Mouse (Mus musculus) MEL (cell line): Measurements from ENCODE around the gene Tpcn2.

Experiments
- CTCF ChIP-seq, 3 experiments: IDR thresholded peaks in 2 of 3; conservative IDR thresholded peaks in 1 of 3; 2 replicates each; pipeline ENCODE4 v1.5.1; 2011 to 2012; ENCODE audit warnings: low read length in 3 of 3, low read depth in 2 of 3, mild to moderate bottlenecking in 2 of 3, improper control_type of control experiment in 1 of 3, inconsistent platforms in 1 of 3, mixed read lengths in 1 of 3, moderate library complexity in 1 of 3; ENCODE audit not compliant: control insufficient read depth in 1 of 3, insufficient read depth in 1 of 3, poor library complexity in 1 of 3, severe bottlenecking in 1 of 3
- MAX ChIP-seq: IDR thresholded peaks from 2 replicates; pipeline ENCODE4 v1.6.1; 2011; ENCODE audit warnings: low read length, improper control_type of control experiment
- TAL1 ChIP-seq: IDR thresholded peaks from 2 replicates; pipeline ENCODE4 v1.6.1; 2012; ENCODE audit warnings: mild to moderate bottlenecking, inconsistent platforms, low read length, moderate library complexity, mixed read lengths
- TCF12 ChIP-seq: IDR thresholded peaks from 2 replicates; pipeline ENCODE4 v1.6.1; 2014; ENCODE audit warnings: low read depth, mild to moderate bottlenecking, inconsistent platforms, low read length, improper control_type of control experiment, moderate library complexity
- USF1 ChIP-seq: IDR thresholded peaks from 2 replicates; pipeline ENCODE4 v1.6.1; 2014; ENCODE audit warnings: low read depth, mild to moderate bottlenecking, inconsistent platforms, low read length, improper control_type of control experiment, moderate library complexity
- ZMIZ1 ChIP-seq: IDR thresholded peaks from 2 replicates; pipeline ENCODE4 v1.6.1; 2012; ENCODE audit warnings: low read depth, mild to moderate bottlenecking, inconsistent platforms, low read length, improper control_type of control experiment, moderate library complexity

DNA sequence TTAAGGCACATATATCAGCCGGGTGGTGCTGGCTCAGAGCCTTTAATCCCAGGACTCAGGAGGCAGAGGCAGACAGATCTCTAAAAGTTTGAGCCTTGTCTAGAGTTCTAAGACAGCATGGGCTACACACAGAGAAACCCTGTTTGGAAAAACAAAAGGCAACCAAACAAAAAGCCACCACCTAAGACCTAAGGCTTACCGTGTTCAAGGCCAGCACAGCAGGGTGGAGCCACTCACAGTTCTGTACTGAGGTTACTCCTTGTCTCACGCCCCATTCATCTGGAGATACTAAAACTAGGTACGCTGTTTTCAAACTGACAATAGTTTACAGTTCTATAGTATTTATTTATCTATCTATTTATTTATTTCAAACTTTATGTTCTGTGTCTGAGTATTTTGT, 1.7 kb upstream of the Tpcn2 start:
- no peak for TF ChIP-seq TCF12
- no peak for TF ChIP-seq MAX
- no peak for TF ChIP-seq TAL1
- no peak for TF ChIP-seq CTCF (IDR thresholded peaks at IDR 0.05 in 2 of 3, conservative IDR thresholded peaks at IDR 0.05 in 1 of 3; ENCODE audit: control insufficient read depth in 1 of 3, insufficient read depth in 1 of 3, low read depth in 2 of 3, low read length in 3 of 3, poor library complexity in 1 of 3, severe bottlenecking in 1 of 3)
- no peak for TF ChIP-seq ZMIZ1
- TF ChIP-seq USF1: no peak
